Mouse (Mus musculus) layer of hippocampus, adult 8-10 months (tissue): ENCODE measurements at regions not wholly inside any gene's neighbourhood (a gene's known extent, or its start where the extent isn't known, plus 50 kb on each side); places are given as distances from the start of the nearest gene placed in this dataset.

ENCODE experiments used
- DNase-seq, 2 experiments: peaks; one replicate each; pipeline ENCODE4 v3.0.0; 2022; ENCODE audit warnings: low spot score in 2 of 2

DNA sequence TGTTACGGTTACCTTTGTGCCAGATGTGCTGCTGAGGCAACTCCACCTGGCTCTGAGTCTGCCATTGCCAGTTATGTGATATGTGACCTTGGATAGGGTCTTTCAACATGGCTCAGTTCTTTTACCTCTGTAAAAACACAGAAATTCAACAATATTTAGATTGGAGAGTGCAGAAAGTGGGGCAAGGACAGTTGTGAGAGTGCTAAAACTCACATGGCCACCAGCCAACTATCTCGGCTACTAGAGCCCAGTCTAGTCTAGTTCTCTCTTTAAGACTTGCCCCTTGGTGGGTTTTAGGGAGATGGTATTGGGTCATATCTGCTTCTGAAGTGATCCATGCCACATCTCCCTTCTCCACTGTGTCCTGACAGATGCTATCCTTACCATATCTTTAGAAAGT is 233.0 kb downstream of the Phf14 start:
- DNase-seq: no peak

DNA sequence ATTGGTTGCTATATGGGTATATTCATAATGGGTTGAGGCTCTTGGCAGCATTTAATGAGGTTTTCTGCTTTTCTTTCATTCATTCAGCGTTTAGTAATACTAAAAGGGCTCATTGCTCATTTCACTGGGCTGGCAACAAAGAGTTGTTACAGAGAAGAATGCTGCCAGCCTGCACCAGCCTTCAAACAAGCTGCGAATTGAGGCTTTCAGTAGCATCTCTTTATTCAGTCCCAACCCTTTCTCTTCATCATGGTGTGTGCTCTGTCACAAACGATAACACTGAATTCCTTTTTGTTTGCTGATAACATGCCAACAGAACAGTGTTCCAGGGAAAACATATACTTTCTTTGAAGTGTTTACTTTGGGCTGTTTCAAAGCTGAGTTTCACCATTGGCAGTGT is 237.6 kb downstream of the Phf14 start:
- peak; percentile 5 to 7 for DNase-seq

DNA sequence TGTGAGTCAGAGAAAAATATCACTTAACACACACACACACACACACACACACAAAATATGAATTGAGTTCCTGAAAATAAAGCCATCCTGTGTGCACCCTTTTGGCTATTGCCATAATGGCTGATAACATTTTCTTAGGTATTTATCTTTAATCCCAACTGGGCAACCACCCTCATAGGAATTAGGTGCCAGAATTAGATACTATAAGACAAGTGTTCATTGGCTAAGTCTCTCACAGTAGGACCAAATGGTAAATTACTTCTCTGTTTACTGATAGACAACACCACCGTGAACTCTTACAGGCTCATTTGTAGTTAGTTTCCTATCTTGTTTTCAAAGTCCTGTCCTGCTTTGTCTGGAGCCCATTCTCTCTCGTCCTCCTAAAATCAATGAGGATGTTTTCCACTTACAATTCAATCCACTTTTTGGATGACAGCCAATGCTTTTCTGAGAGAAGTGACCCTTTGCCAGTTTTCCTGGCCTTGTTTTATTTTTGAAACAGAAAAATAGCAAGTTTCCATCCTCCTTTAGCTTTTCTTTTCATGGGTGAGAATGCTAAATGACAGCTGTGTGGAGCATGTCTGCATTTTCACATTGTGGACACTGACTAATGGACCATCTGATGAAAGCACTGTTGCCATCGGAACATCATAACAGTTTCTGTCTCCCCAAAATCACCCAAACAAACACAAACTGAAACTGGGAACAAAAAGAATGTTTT is 243.2 kb downstream of the Phf14 start:
- DNase-seq: no peak

DNA sequence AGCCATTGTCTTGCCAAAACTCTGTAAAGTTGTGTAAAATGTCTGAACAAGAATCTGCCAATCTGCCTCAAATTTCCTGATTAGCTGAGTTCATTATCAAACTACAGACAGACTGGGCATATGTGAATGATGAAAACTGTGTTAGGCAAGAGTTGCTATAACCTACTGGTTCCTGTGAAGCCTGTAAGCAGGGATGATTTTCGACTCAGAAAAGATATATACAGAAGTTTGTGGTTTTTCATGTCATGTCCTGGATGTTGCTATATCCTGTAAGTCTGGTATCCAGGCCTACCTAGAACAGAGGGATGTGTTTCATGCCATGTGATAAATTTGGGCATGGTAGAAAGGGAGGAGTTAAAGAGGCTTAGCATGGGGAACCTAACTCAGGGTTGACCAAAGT is 256.4 kb downstream of the Phf14 start:
- DNase-seq: no peak

DNA sequence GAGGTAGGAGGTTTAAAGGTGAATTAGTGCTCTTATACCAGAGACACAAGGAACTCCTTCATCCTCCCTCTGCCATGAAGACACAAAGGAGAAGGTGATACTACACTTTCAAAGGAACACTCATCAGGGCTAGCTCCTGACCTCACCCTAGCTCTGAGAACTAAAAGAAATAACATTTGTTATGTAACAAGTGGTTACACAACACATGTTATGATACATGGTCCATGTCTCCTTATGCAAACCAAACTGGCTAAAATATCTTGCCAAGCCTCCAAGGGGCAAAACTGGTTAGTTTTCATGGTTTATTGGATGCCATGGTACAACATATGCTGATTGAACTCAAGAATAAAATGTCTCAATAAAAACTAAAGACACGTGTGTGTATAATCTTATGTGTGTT is 260.9 kb downstream of the Phf14 start:
- DNase-seq: no peak

DNA sequence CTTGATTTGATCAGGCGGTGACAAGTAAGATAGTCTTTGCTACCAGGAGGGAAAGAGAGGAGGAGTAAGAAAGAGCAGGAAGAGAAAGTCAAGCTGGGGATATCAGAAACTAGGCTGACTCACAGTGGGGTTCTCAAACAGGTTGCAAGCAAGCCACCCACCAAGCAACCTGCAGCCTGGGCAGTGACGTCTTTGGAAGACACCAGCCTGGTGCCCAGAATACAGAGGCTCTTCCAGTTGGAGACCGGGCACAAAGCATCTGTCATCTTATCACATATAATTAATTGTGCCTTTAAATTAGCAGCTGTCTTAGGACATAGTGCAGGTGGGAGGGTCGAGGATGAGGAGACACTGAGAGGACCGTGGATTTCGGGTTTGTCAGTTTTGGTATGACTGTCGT is 261.8 kb downstream of the Phf14 start:
- DNase-seq: no peak

DNA sequence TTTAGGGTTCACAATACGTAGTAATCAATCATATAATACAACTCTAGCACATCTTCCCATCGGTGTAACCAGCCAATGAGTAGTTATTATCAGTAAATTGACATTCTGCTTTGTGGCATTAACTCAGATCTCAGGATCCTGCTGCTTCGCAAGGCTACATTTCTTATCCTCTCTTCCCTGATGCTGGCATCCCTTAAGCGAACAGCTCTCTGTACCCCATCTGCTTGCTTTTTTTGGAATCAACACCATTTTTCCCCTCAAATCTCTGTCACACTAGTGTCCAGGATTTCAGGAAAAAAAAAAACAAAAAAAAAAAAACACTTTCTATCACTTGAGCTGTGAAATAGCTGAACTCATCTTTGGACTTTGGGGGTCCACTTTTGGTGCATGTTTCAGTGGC is 263.1 kb downstream of the Phf14 start:
- no peak for DNase-seq

DNA sequence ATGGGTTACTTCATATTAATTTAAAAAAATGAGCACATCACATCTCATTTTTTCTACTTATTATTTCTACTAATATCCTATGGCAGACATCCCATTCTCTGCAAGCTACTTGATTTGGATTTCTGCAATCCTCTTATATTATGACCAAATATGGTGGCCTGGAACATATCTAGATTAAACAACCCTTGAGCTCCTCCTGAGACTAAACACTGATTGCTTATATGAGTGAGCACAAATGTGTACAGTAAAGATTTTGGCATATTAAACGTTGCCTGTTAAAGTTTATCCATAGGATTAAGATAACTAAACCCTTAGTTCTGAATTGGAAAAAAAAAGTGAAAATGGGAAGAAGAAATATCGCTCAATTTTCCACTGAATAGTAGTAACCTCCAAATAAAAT is 263.6 kb downstream of the Phf14 start:
- no peak for DNase-seq

DNA sequence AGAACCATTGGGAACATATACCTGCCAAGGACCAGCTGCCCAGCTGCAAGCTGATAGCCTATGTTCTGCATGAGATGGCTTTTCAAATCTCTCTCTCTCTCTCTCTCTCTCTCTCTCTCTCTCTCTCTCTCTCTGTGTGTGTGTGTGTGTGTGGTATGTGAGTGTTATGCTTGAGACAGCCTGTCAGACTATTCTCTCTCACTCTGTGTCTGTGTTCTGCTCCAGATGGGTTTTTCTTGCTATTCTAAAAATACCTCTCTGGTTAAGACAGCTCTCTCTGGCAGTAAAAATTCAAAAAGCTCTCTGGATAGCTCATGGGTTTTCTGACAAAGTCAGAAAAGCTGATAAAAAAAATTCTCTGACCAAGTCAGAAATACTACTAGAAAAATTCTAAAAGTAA is 270.4 kb downstream of the Phf14 start:
- DNase-seq: no peak

DNA sequence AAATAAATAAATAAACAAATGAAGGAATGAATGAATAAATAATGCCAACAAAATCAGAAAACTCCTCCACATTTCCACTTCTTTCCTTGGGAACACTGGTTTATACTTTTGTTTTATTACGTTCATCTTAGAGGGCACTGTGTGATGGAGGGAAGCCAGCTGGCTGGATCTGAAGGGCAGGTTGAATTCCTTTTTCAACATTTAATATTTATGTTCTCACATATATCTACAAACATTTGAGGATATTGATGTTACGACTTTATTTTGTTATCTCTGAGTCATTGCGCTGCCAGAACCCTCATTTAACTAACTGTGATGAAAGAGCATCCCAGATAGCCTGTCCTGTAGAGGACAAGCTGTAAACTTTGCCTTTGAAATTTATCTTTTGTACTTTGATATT is 273.3 kb downstream of the Phf14 start:
- no peak for DNase-seq

DNA sequence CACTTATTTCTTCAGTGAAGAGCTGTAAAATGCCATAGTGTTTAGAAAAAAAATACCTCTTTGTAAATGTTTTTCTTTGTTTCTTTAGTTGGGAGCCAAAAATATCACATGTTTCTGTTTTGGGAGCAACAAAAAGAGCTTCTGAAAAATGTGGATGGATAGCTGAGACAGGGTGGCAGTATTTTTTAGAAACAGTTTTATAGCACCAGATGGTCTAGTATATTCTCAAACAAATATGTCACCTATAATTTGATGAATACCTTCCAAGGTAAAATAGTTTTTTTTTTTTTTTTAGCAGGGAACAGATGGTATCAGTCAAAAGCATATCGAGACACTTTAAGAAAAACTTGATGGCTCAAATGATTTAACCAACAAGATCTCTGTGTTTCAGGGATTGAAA is 302.6 kb downstream of the Phf14 start:
- no peak for DNase-seq

DNA sequence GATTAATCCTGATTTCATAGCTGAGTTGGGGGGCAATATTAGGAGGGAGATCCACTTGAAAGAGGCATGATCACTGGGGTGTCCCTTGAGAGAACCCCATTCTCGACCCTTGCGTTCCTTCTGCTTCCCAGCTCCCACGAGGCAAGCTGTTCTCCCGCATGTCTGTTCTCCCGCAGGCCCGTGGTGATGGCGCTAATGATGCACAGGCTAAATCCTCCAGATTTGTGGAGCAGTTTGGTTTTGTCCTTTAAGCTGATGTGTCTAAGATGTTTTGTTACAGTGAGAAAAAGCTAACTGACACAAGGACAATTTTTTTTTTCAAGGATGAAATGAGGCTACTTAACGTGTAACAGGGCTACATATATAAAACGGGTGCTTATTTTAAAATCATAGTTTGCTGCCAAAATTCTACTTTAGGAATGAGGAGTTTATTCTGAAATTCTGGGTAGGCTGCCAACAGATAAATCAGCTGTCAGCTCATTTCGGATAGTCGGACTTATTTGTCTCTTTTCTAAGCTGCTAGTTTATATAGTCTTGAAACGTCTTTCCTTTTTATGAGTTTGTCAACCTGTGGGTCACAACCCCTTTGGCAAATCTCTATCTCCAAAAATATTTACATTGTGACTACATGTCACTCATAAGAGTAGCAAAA is 307.0 kb downstream of the Phf14 start:
- DNase-seq: peak in 1 of 2 experiments; percentile 4

DNA sequence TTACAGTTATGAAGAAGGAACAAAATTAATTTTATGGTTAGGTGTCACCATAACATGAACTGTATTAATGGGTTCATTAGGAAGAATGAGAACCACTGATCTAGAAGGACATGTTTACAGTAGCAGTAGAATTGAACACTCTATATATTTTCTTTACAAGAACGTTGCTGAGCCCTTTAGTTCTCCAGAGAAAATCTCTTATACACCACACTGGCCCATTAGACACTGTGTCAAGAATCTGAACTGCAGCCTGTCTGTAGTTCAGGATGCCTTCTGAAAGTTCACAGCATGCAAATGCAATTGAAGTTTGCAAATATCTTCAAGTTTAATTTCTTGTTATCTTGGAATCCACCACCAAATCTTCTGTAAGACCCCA is 307.6 kb downstream of the Phf14 start:
- no peak for DNase-seq

DNA sequence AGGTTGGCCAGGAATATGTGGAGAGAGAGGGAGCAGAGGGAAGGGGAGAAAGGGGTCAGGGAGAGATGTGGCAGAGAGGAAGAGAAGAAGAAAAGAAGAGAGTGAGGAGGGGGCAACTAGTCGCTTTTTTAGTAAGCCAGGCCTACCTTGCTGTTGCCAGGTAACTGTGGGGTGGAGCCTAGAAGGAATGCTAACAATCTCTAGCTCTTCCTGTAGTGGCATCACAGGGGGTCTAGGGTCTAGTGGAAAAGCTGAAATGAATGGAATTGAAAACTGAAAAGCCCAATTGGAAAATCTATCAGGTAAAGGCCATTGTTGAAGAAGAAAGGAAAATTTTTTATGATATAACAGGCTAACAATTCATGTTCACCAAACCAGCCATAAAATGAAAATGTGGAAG is 336.5 kb downstream of the Phf14 start:
- no peak for DNase-seq

DNA sequence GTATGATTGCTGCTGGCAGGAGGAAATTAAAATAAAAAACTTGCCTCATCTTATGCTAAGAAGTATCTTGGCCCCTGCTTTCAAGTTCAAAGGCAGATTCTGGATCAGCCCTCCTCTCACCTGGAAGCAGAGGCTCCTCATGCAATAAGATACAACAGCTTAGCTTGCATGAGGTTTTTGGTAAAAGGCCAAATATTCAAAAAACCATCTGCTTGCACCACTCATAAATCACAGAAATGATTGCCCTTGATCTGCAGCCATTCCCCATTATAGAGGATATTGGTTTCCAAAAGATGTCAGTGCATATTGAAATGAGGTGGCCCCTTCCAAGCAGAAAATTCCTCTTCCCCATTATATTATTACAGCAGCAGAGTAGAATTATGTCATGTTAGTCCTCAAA is 340.4 kb downstream of the Phf14 start:
- DNase-seq: no peak

DNA sequence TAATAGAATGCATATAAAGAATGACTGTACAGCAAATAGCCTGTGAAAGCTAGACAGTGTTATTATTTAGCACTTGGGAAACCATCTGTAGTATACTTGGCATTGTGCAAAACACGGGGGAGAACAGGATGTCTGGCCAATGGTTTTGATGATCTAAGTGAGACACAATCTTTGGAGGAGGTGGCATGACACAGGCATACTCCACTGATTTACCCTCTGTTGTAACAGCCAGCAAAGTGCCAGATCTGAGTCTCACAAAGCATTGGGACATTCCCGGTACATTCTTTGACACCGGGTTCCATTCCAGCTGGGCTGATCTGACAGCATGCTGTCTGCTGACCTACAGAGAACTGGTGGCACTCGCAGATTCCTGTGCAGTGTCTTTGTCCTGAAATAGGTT is 341.0 kb downstream of the Phf14 start:
- peak; percentile 40 to 43 for DNase-seq

DNA sequence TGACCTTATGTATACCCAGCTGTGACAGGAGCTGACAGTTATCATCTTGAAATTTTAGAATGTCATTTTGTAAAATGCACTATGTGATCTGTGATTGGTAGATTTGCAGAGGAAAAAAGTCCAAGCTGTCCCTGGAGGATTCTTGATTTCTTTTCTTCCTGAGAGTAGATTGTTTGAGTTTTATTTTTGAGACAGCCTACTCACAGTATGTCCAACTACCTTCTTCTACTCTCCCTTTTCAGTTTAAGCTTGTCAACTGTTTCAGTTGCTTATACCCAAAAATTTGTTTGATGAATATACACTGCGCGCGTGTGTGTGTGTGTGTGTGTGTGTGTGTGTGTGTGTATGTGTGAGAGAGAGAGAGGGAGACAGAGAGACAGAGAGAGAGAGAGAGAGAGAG is 346.9 kb downstream of the Phf14 start:
- no peak for DNase-seq

DNA sequence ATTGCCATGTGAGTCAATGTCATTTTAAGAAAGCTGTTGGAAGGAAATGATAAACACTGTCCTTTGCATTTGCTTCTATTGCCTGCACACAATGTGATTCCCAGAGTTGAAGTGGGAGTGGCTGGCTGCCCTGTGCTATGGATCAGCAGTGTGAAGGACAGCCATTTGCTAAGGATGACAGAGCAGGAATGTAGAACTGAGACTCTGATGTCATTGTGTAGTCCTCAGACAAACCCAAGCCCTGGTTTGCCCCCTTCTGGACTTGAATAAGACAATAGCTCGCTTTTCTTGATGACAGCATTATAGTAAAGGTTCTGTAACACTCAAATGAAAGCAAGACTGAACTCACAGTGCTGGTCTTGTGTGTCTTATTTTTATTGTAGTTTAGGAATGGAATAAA is 347.8 kb downstream of the Phf14 start:
- DNase-seq: no peak

DNA sequence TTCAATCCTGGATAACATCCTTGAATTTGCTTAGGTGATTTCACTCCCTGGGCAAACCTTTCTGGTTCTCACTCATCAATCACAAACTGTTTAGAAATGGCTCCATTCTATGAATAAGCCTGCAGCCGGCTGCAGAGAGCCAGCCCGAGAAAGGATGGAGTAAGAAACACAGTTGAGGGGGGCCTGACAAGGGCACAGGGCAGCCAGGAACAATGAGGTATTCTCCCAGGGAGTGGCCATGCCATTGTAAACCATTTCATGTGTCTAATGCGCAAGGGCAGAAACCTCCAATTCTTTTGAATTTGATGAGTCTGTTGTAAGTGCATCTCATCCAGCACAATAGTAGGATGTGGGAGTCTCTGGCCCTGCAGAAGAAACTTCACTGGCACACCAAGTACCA is 350.7 kb downstream of the Phf14 start:
- no peak for DNase-seq

DNA sequence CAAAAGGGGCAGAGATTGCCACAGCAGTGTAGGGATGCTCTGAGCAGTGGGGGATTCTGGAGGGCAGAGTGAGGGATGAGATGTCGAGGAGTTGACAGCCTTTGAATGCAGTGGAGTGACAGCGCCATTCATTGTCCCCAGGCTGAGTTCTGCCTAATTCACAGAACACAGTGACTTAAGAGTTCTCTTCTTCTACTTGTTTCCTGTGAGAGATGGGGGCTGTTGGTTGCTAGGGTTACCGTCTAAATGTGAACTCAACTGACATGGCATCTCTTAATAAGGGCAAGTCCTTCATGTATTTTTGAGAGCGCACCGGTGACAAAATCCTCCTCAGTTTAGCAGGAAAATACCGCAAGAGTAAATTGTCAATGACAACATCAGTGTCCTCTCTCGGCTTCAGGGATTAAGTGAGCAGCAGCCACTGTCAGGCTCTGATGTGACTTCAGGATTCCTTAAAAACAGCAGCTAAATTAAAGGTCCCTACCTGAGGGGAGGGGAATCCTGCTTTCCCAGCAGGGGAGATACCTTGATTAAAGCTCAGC is 351.4 kb downstream of the Phf14 start:
- DNase-seq: no peak

DNA sequence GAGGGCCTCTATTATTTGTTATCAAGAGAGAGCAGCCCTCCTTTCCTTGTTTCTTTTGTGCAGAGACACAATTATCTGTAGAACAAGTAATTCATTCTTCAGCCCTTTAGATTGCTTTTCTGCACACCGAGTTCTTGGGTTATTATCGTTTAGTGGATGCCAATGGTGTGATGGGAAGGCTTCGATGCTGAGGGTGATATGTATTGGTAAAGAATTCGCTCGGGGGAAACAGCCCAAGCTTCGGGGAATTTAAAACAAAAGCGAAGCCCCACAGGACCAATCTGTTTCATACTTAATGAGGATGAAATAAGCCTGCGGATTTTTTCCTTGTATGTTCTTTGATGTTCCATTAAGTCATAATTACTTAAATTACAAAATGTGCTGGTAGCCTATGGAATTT is 352.0 kb downstream of the Phf14 start:
- no peak for DNase-seq

DNA sequence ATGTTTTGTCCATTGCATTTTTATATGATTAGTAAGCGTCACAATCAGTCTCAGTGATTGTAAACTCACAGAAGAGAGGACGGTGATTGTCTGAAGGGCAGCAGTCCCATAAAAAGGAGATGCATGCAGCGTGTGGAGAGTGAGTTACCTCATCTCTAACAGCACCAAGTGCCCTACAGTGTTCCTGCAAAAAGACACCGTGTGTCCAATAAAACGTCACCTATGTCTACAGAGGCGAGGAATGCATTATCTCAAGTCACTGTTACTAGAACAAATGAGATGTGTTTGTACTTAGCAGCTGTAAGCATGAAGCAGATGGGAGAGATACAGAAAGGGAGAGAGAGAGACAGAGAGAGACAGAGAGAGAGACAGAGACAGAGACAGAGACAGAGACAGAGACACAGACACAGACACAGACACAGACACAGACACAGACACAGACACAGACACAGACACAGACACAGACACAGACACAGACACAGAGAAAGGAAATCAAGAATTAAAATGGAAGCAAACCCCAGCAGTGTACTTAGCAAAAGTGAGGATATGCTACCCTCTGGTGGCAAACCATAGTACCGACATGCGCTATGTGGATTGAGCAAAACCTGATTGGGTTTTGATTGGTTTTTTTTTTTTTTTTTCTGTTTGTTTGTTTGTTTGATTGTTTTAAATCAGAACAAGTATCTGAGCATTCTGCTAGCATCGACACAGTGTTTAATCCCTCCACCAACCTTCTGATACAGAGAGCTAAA is 352.9 kb downstream of the Phf14 start:
- DNase-seq: peak; percentile 23 to 53
